Mouse (Mus musculus) bone marrow macrophage, adult 2 months (primary cell): ENCODE measurements at regions not wholly inside any gene's neighbourhood (a gene's known extent, or its start where the extent isn't known, plus 50 kb on each side); places are given as distances from the start of the nearest gene placed in this dataset.

Experiments used
- H3K27ac ChIP-seq: 2 replicates; pipeline ENCODE4 v1.5.1; 2012; ENCODE audit warnings: low read depth, low read length; ENCODE audit not compliant: insufficient read depth
- H3K4me1 ChIP-seq: 2 replicates; pipeline ENCODE4 v1.6.1; 2012; ENCODE audit warnings: low read length; ENCODE audit not compliant: control insufficient read depth, insufficient read depth
- H3K4me3 ChIP-seq: 2 replicates; pipeline ENCODE4 v1.5.1; 2012; ENCODE audit warnings: mild to moderate bottlenecking, low read length, moderate library complexity; ENCODE audit not compliant: insufficient read depth
- CTCF ChIP-seq: IDR thresholded peaks from 2 replicates; pipeline ENCODE4 v1.5.1; 2012; ENCODE audit warnings: low read depth, mild to moderate bottlenecking, low read length, moderate library complexity
- POLR2A ChIP-seq: IDR thresholded peaks from 2 replicates; pipeline ENCODE4 v1.6.1; 2012; ENCODE audit warnings: mild to moderate bottlenecking, low read depth, low read length, borderline replicate concordance

- H3K27ac ChIP-seq = no peak overlapping the region
- H3K4me1 ChIP-seq = peaks cover 2% of the 10 kb centered on the region; the same call in 1 of the 2 replicates
- TF ChIP-seq CTCF (no peak), POLR2A (no peak)
- no peak overlapping the region for H3K4me3 ChIP-seq
Measured at GRCm38 (mm10) chr10:98660747-98661146, 253.5 kb upstream of the Atp2b1 start.

DNA sequence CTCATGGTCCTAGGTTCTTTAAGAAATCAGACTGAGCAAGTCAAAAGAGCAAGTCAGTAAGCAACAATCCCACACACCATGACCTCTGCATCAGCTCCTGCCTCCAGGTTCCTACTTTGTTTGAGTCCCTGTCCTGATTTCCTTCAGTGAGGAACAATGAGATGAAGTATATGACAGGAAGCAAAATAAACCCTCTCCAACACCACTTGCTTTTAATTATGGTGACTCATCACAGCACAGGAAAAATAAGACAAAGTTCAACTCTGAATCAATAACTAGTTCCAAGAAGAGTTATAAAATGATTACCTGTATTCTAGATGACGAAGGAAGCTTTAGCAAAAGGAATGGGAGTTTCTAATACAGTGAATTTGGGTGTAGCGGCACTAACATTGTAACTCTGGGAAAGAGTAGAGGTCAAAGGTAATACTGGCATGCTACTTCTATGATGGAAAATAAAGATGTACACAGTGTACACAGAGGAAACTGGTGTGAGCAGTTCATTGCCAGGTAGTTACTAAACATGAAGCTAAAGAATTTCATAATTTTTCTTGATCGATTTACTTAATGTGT lies 248.2 kb upstream of the Atp2b1 start:
- no peak overlapping the region for H3K4me3 ChIP-seq
- no peak overlapping the region for H3K27ac ChIP-seq
- peaks cover 8% of the 10 kb centered on the region for H3K4me1 ChIP-seq
- TF ChIP-seq POLR2A = no peak
- TF ChIP-seq CTCF = no peak

DNA sequence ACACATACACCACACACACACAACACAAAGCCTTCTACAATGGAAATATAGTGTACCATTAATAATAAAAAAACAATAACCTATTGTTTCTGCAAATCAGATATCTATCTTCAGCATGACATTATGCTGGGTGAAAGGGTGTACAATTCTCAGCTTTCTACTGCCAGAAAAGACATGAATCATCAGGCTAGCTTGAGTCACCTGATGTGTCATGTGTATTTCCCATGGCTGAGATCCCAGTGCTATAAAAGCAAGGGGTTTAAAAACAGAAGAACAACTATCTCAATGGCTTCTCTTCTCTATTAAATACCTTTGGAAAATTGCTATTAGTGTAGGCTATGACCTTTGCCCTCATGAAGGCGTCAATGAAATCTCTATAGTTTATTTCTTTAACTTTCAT lies 246.5 kb upstream of the Atp2b1 start:
- TF ChIP-seq POLR2A = no peak
- TF ChIP-seq CTCF = no peak
- no peak overlapping the region; the same call in 1 of the 2 replicates for H3K27ac ChIP-seq
- H3K4me3 ChIP-seq = no peak overlapping the region
- peaks cover 8% of the 10 kb centered on the region for H3K4me1 ChIP-seq

GRCm38 (mm10) chr10:98674131-98674530 lies 240.1 kb upstream of the Atp2b1 start:
- H3K4me1 ChIP-seq = peaks cover 8% of the 10 kb centered on the region
- TF ChIP-seq POLR2A (no peak), CTCF (no peak)
- no peak overlapping the region for H3K27ac ChIP-seq
- no peak overlapping the region for H3K4me3 ChIP-seq

DNA sequence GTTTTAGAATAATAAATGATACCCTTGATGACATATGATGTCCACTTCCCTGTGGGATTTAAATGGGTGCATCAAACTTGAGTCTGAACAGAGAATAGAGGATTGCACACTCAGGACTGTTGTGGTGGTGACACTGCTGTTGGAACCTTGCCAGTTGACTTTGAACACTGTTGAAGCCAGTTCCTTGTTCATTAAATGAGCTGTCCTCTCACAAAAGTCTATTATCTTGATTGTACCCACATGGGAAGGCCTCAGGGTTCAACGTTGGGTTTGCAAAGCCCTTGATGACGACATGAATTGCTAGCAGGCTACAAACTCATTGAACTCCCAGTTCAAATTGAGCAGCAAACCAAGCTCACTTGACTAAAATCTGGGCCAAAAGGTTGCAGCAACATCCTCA lies 237.3 kb upstream of the Atp2b1 start:
- H3K27ac ChIP-seq = no peak overlapping the region
- H3K4me3 ChIP-seq = no peak overlapping the region
- H3K4me1 ChIP-seq = peaks cover 8% of the 10 kb centered on the region
- TF ChIP-seq POLR2A = no peak
- TF ChIP-seq CTCF = no peak

GRCm38 (mm10) chr10:98678234-98678633 lies 236.0 kb upstream of the Atp2b1 start:
- Histone ChIP-seq H3K4me1 (peaks cover 8% of the 10 kb centered on the region), H3K27ac (no peak overlapping the region), H3K4me3 (no peak overlapping the region)
- TF ChIP-seq CTCF (no peak), POLR2A (no peak)

GRCm38 (mm10) chr10:98682436-98682835 lies 231.8 kb upstream of the Atp2b1 start:
- no peak overlapping the region for H3K27ac ChIP-seq
- TF ChIP-seq CTCF = no peak
- TF ChIP-seq POLR2A = no peak
- no peak overlapping the region for H3K4me3 ChIP-seq
- peaks cover 11% of the 10 kb centered on the region for H3K4me1 ChIP-seq

GRCm38 (mm10) chr10:98684195-98684594 lies 230.0 kb upstream of the Atp2b1 start:
- TF ChIP-seq CTCF (no peak), POLR2A (no peak)

DNA sequence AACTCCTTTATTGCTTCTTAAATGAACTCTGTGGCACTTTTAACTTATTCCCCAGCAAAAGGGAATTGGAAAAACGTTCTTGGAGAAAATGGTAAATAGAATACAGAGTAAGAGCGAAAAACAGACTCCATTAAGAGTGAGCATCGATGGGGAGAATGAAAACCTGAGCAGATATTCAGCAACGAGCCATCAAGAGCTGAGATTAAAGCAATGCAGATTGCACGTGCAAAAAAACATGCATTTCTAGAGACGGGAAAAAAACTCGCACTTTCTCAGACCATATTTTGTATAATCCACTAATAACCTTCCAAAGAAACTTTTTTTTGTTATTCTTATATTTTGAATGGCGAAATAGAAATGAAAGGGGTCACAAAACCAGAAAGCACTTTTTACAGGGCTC lies 229.5 kb upstream of the Atp2b1 start:
- Histone ChIP-seq H3K4me3 (no peak overlapping the region), H3K27ac (no peak overlapping the region), H3K4me1 (peaks cover 11% of the 10 kb centered on the region)
- TF ChIP-seq POLR2A = no peak
- TF ChIP-seq CTCF = no peak

More at GRCm38 (mm10) chr10:98684195-98684594, 230.0 kb upstream of the Atp2b1 start:
- H3K4me3 ChIP-seq = peak overlapping the region; percentile 10
- H3K27ac ChIP-seq = no peak overlapping the region
- peaks cover 11% of the 10 kb centered on the region for H3K4me1 ChIP-seq

GRCm38 (mm10) chr10:98685739-98686138 lies 228.5 kb upstream of the Atp2b1 start:
- Histone ChIP-seq H3K4me1 (peaks cover 11% of the 10 kb centered on the region), H3K27ac (no peak overlapping the region), H3K4me3 (no peak overlapping the region)
- TF ChIP-seq POLR2A = no peak
- no peak for TF ChIP-seq CTCF
